Mouse (Mus musculus): ENCODE measurements at regions not wholly inside any gene's neighbourhood (a gene's known extent, or its start where the extent isn't known, plus 50 kb on each side); places are given as distances from the start of the nearest gene placed in this dataset.

- TF ChIP-seq TAL1 (IDR thresholded peaks at IDR 0.05; ENCODE audit: low read length), result no peak
- TF ChIP-seq GATA1 (IDR thresholded peaks at IDR 0.05; ENCODE audit: low read length), result no peak
Observed at GRCm38 (mm10) chr1:190453549-190453948, 283.0 kb upstream of the Prox1 start.

Data from erythroblast, embryonic 14.5 days (primary cell).